Mouse (Mus musculus): Measurements from ENCODE around the gene Ppp4c. TPM values are rescaled to one million over a fixed set of nuclear protein-coding genes. Genes with fewer than 3 reads are reported as not detected.

Ppp4c gene
- total and polyA plus RNA-seq, 2 experiments from 2014 or later: 126 to 143 TPM

GRCm38 (mm10) chr7:126778147-126778546 is 14.1 kb downstream of the Ppp4c start:
- H3K27me3 ChIP-seq (ENCODE audit: insufficient read depth, low read length): no peaks in the 10 kb centered on the region

GRCm38 (mm10) chr7:126777476-126777875 is 14.8 kb downstream of the Ppp4c start:
- 43% methylated on average over 10 of the region's 10 CpGs for WGBS
- Histone ChIP-seq H3K4me2 (ENCODE audit: low read depth, low read length) (peak overlapping the region; percentile 99), H3K36me3 (ENCODE audit: insufficient read depth, low read length) (no peaks in the 10 kb centered on the region; the same call in 1 of the 2 replicates), H3K9ac (replicated peaks; ENCODE audit: low read length) (peak overlapping the region; percentile 97), H3K27ac (peak overlapping the region; percentile 92), H3K4me1 (ENCODE audit: insufficient read depth, low read length) (peaks cover 37% of the 10 kb centered on the region), H3K4me3 (ENCODE audit: low read length) (peak overlapping the region; percentile 82), H3K27me3 (ENCODE audit: insufficient read depth, low read length) (no peaks in the 10 kb centered on the region), H3K9me3 (ENCODE audit: low read length) (no peaks in the 10 kb centered on the region)
- ATAC-seq (no peak), DNase-seq (ENCODE audit: low spot score) (peak; percentile 8)
- no peak for TF ChIP-seq CTCF (IDR thresholded peaks at IDR 0.05; ENCODE audit: low read depth)

More at GRCm38 (mm10) chr7:126778147-126778546, 14.1 kb downstream of the Ppp4c start:
- DNase-seq (ENCODE audit: low spot score) (no peak), ATAC-seq (no peak)
- Histone ChIP-seq H3K36me3 (ENCODE audit: insufficient read depth, low read length) (no peaks in the 10 kb centered on the region), H3K27ac (0 out of 2 replicates have a peak overlapping the region, but pooled peaks have one; percentile 92), H3K9ac (replicated peaks; ENCODE audit: low read length) (peak overlapping the region; percentile 97), H3K4me3 (ENCODE audit: low read length) (peak overlapping the region; percentile 82; the same call in 1 of the 2 replicates), H3K4me1 (ENCODE audit: insufficient read depth, low read length) (peaks cover 37% of the 10 kb centered on the region), H3K4me2 (ENCODE audit: low read depth, low read length) (peak overlapping the region; percentile 99), H3K9me3 (ENCODE audit: low read length) (no peaks in the 10 kb centered on the region)
- 63% methylated on average over 3 of the region's 3 CpGs for WGBS
- no peak for TF ChIP-seq CTCF (IDR thresholded peaks at IDR 0.05; ENCODE audit: low read depth)

GRCm38 (mm10) chr7:126776598-126777057 is 15.7 kb downstream of the Ppp4c start, which contains the start of gene Ypel3:
Ypel3 (plus strand) TSS chr7:126776955.
- Histone ChIP-seq H3K4me3 (ENCODE audit: low read length) (peak within 1 kb of the TSS; percentile 82), H3K9me3 (ENCODE audit: low read length) (no peaks in the 10 kb centered on the region), H3K27ac (peak within 1 kb of the TSS; percentile 92), H3K4me1 (ENCODE audit: insufficient read depth, low read length) (peaks cover 37% of the 10 kb centered on the region), H3K9ac (replicated peaks; ENCODE audit: low read length) (peak within 1 kb of the TSS; percentile 97), H3K27me3 (ENCODE audit: insufficient read depth, low read length) (no peaks in the 10 kb centered on the region), H3K4me2 (ENCODE audit: low read depth, low read length) (peak within 1 kb of the TSS; percentile 99), H3K36me3 (ENCODE audit: insufficient read depth, low read length) (peaks cover 3% of the 10 kb centered on the region; the same call in 1 of the 2 replicates)
- 0% methylated on average over 35 of the region's 37 CpGs for WGBS
- ATAC-seq (peak; percentile 91), DNase-seq (ENCODE audit: low spot score) (peak; percentile 96)
- no peak; the same call in 1 of the 2 replicates for TF ChIP-seq CTCF (IDR thresholded peaks at IDR 0.05; ENCODE audit: low read depth)

- TF ChIP-seq CTCF (IDR thresholded peaks at IDR 0.05; ENCODE audit: low read depth): no peak
- Histone ChIP-seq H3K9me3 (ENCODE audit: low read length) (no peaks in the 10 kb centered on the region), H3K9ac (replicated peaks; ENCODE audit: low read length) (peak overlapping the region; percentile 97; the same call in 1 of the 2 replicates), H3K36me3 (ENCODE audit: insufficient read depth, low read length) (peaks cover 6% of the 10 kb centered on the region), H3K27me3 (ENCODE audit: insufficient read depth, low read length) (no peaks in the 10 kb centered on the region), H3K4me1 (ENCODE audit: insufficient read depth, low read length) (peaks cover 32% of the 10 kb centered on the region), H3K4me2 (ENCODE audit: low read depth, low read length) (peak overlapping the region; percentile 99), H3K27ac (peak overlapping the region; percentile 92), H3K4me3 (ENCODE audit: low read length) (peak overlapping the region; percentile 82)
- DNase-seq (ENCODE audit: low spot score) (no peak), ATAC-seq (no peak)
- WGBS: 70% methylated on average over 3 of the region's 3 CpGs
Measured at GRCm38 (mm10) chr7:126775978-126776234, 16.4 kb downstream of the Ppp4c start.

GRCm38 (mm10) chr7:126775185-126775977 is 16.9 kb downstream of the Ppp4c start:
- peak; percentile 48 for TF ChIP-seq CTCF (IDR thresholded peaks at IDR 0.05; ENCODE audit: low read depth)
- Histone ChIP-seq H3K4me1 (ENCODE audit: insufficient read depth, low read length) (peaks cover 28% of the 10 kb centered on the region), H3K27ac (peak overlapping the region; percentile 92; the same call in 1 of the 2 replicates), H3K4me3 (ENCODE audit: low read length) (no peak overlapping the region), H3K4me2 (ENCODE audit: low read depth, low read length) (peak overlapping the region; percentile 99; the same call in 1 of the 2 replicates), H3K9ac (replicated peaks; ENCODE audit: low read length) (no peak overlapping the region), H3K27me3 (ENCODE audit: insufficient read depth, low read length) (no peaks in the 10 kb centered on the region), H3K36me3 (ENCODE audit: insufficient read depth, low read length) (peaks cover 10% of the 10 kb centered on the region), H3K9me3 (ENCODE audit: low read length) (no peaks in the 10 kb centered on the region)
- 82% methylated on average over 10 of the region's 10 CpGs for WGBS
- DNase-seq (ENCODE audit: low spot score): no peak
- no peak for ATAC-seq

- H3K4me3 ChIP-seq (ENCODE audit: low read length): no peak overlapping the region
- H3K27me3 ChIP-seq (ENCODE audit: insufficient read depth, low read length): no peaks in the 10 kb centered on the region
- WGBS: 83% methylated on average over 2 of the region's 2 CpGs
- no peak for DNase-seq (ENCODE audit: low spot score)
- H3K4me1 ChIP-seq (ENCODE audit: insufficient read depth, low read length): peaks cover 19% of the 10 kb centered on the region
- H3K27ac ChIP-seq: no peak overlapping the region
- no peak overlapping the region for H3K9ac ChIP-seq (replicated peaks; ENCODE audit: low read length)
- ATAC-seq: no peak
- TF ChIP-seq CTCF (IDR thresholded peaks at IDR 0.05; ENCODE audit: low read depth): no peak
- H3K4me2 ChIP-seq (ENCODE audit: low read depth, low read length): no peak overlapping the region
- H3K36me3 ChIP-seq (ENCODE audit: insufficient read depth, low read length): peaks cover 16% of the 10 kb centered on the region
- H3K9me3 ChIP-seq (ENCODE audit: low read length): no peaks in the 10 kb centered on the region
Measured at GRCm38 (mm10) chr7:126774463-126774862, 17.8 kb downstream of the Ppp4c start.

GRCm38 (mm10) chr7:126773351-126773750 is 18.9 kb downstream of the Ppp4c start:
- Histone ChIP-seq H3K9me3 (ENCODE audit: low read length) (no peaks in the 10 kb centered on the region), H3K36me3 (ENCODE audit: insufficient read depth, low read length) (peaks cover 20% of the 10 kb centered on the region), H3K4me3 (ENCODE audit: low read length) (no peak overlapping the region), H3K4me2 (ENCODE audit: low read depth, low read length) (no peak overlapping the region), H3K9ac (replicated peaks; ENCODE audit: low read length) (no peak overlapping the region), H3K27me3 (ENCODE audit: insufficient read depth, low read length) (no peaks in the 10 kb centered on the region), H3K4me1 (ENCODE audit: insufficient read depth, low read length) (peaks cover 19% of the 10 kb centered on the region), H3K27ac (no peak overlapping the region)
- 70% methylated on average over 2 of the region's 2 CpGs for WGBS
- ATAC-seq: no peak
- DNase-seq (ENCODE audit: low spot score): no peak
- no peak for TF ChIP-seq CTCF (IDR thresholded peaks at IDR 0.05; ENCODE audit: low read depth)

All from hindbrain, postnatal 0 days (tissue).